Mouse (Mus musculus) ES-Bruce4 (cell line): ENCODE results near the gene Mblac2.

Experiments used
- CTCF ChIP-seq: IDR thresholded peaks from one replicate; pipeline ENCODE4 v1.8.1; 2011; ENCODE audit warnings: low read depth, low read length
- EP300 ChIP-seq: IDR thresholded peaks from 2 replicates; pipeline ENCODE4 v1.6.1; 2011; ENCODE audit warnings: low read depth, low read length; ENCODE audit not compliant: insufficient read depth
- POLR2A ChIP-seq: IDR thresholded peaks from one replicate; pipeline ENCODE4 v1.8.1; 2011; ENCODE audit warnings: low read length; ENCODE audit not compliant: insufficient read depth

DNA sequence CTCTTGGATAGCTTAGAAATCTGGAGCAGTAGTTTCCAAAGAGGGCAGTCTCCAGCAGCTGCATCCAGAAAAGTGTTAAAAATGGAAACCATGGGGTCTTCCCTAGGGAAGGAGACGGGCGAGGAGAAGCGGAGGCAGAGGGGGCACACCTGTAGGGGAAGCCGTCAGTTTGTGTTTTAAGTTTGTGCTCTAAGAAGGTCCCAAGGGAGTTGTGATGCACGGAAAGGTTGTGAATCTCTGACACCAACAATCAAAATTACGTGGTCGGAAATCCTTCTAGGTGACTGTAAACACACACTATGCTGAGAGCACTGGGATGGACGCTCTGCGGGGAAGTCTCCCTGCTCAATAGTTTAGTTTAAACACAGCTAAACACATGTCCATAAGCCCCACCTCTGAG lies 7.5 kb upstream of the Mblac2 start:
- TF ChIP-seq CTCF (no peak), POLR2A (no peak), EP300 (no peak)
